Mouse (Mus musculus): ENCODE data around the gene Srgap3.

The Srgap3 gene

GRCm38 (mm10) chr6:112946895-112947436 lies at the start of gene Srgap3:
Srgap3 (minus strand) TSS chr6:112947266.
- DNase-seq (ENCODE audit: low spot score): peak; percentile 86

GRCm38 (mm10) chr6:112995708-112996107 lies 48.6 kb upstream of the Srgap3 start:
- no peak for DNase-seq (ENCODE audit: low spot score)

GRCm38 (mm10) chr6:112990119-112990518 lies 43.1 kb upstream of the Srgap3 start:
- no peak for DNase-seq (ENCODE audit: low spot score)

GRCm38 (mm10) chr6:112985362-112986314 lies 38.6 kb upstream of the Srgap3 start:
- DNase-seq (ENCODE audit: low spot score): no peak

GRCm38 (mm10) chr6:112982241-112982640 lies 35.2 kb upstream of the Srgap3 start:
- DNase-seq (ENCODE audit: low spot score): no peak

- DNase-seq (ENCODE audit: low spot score): no peak
Measured at GRCm38 (mm10) chr6:112978947-112979346, 31.9 kb upstream of the Srgap3 start.

GRCm38 (mm10) chr6:112977246-112977645 lies 30.2 kb upstream of the Srgap3 start:
- no peak for DNase-seq (ENCODE audit: low spot score)

- DNase-seq (ENCODE audit: low spot score): no peak
Measured at GRCm38 (mm10) chr6:112976541-112976940, 29.5 kb upstream of the Srgap3 start.

GRCm38 (mm10) chr6:112976136-112976535 lies 29.1 kb upstream of the Srgap3 start:
- DNase-seq (ENCODE audit: low spot score): no peak

- DNase-seq (ENCODE audit: low spot score): no peak
Measured at GRCm38 (mm10) chr6:112973786-112974720, 27.0 kb upstream of the Srgap3 start.

- no peak for DNase-seq (ENCODE audit: low spot score)
Measured at GRCm38 (mm10) chr6:112972858-112973631, 26.0 kb upstream of the Srgap3 start.

GRCm38 (mm10) chr6:112972127-112972526 lies 25.1 kb upstream of the Srgap3 start:
- DNase-seq (ENCODE audit: low spot score): no peak

GRCm38 (mm10) chr6:112971116-112971768 lies 24.2 kb upstream of the Srgap3 start:
- no peak for DNase-seq (ENCODE audit: low spot score)

GRCm38 (mm10) chr6:112967359-112967758 lies 20.3 kb upstream of the Srgap3 start:
- no peak for DNase-seq (ENCODE audit: low spot score)

- no peak for DNase-seq (ENCODE audit: low spot score)
Measured at GRCm38 (mm10) chr6:112958360-112958759, 11.3 kb upstream of the Srgap3 start.

- DNase-seq (ENCODE audit: low spot score): no peak
Measured at GRCm38 (mm10) chr6:112957583-112958280, 10.7 kb upstream of the Srgap3 start.

GRCm38 (mm10) chr6:112955773-112956172 lies 8.7 kb upstream of the Srgap3 start:
- no peak for DNase-seq (ENCODE audit: low spot score)

- no peak for DNase-seq (ENCODE audit: low spot score)
Measured at GRCm38 (mm10) chr6:112953905-112954304, 6.8 kb upstream of the Srgap3 start.

- DNase-seq (ENCODE audit: low spot score): no peak
Measured at GRCm38 (mm10) chr6:112951254-112951653, 4.2 kb upstream of the Srgap3 start.
